In genomic region chr8:111712588-111712987, GRCm38 (mm10) we compare ENCODE assay signal across 9 mouse cellular contexts. TPM values are rescaled to one million over a fixed set of nuclear protein-coding genes. Genes with fewer than 3 reads are reported as not detected.
A peak's percentile ranks its signal among the peaks of the same experiment; 100 is the strongest.
DNase-seq lines count a peak whose midpoint lies in the region; ATAC-seq and TF ChIP-seq lines count a peak whose summit lies in the region.
"Had no signal": no experiment of that assay in that cellular context is flagged by ENCODE, and none has a peak within 500 bp of the region (broad histone marks: within the 10 kb centered on the region; RNA-seq: fewer than 3 reads in every experiment).

No protein-coding gene starts in this region.

- no peak overlapping the region for H3K9ac ChIP-seq in liver, embryonic 12.5 days
- H3K9ac ChIP-seq: hindbrain, embryonic 15.5 days had no signal

- WGBS in liver, embryonic 12.5 days (ENCODE audit: insufficient replicate concordance), result 67% methylated on average over 6 of the region's 6 CpGs
- 63% methylated on average over 6 of the region's 6 CpGs for WGBS in spleen, adult 2 months

- no peak overlapping the region for H3K4me2 ChIP-seq in liver, embryonic 12.5 days
- H3K4me2 ChIP-seq: hindbrain, embryonic 15.5 days had no signal

- peak; percentile 77; the same call in 1 of the 2 replicates for TF ChIP-seq CTCF in spleen, adult 2 months (IDR thresholded peaks at IDR 0.05; ENCODE audit: extremely low read depth, insufficient read depth, insufficient read length, insufficient replicate concordance)

- TF ChIP-seq POLR2A in spleen, adult 2 months (IDR thresholded peaks at IDR 0.05; ENCODE audit: low read depth, low read length), result no peak

- peak; percentile 52 to 61 for DNase-seq in adrenal gland, adult 18-20 months (ENCODE audit: low spot score in 2 of 2)
- no peak for DNase-seq in adrenal gland, postnatal 4 days (ENCODE audit: low spot score in 2 of 2)
- DNase-seq in spleen, adult 18-20 months, result peak; percentile 32 to 69
- DNase-seq in spleen, adult 12 weeks (ENCODE audit: low spot score), result no peak
- peak; percentile 92 to 94 for DNase-seq in cerebellum, postnatal 10 days
- DNase-seq in spleen, adult 2 months (ENCODE audit: low read depth in 1 of 2, low spot score in 2 of 2), result peak; percentile 8 to 51

- H3K4me1 ChIP-seq in liver, embryonic 12.5 days, result peaks cover 16% of the 10 kb centered on the region
- no peaks in the 10 kb centered on the region for H3K4me1 ChIP-seq in spleen, adult 2 months (ENCODE audit: control insufficient read depth, insufficient read depth, insufficient read length)

- no peak overlapping the region for H3K4me3 ChIP-seq in liver, embryonic 12.5 days
- no peak overlapping the region for H3K4me3 ChIP-seq in spleen, adult 2 months (ENCODE audit: extremely low read depth, insufficient read depth, insufficient read length)
- H3K4me3 ChIP-seq: hindbrain, embryonic 15.5 days had no signal

- H3K27ac ChIP-seq in liver, embryonic 12.5 days, result no peak overlapping the region
- no peak overlapping the region for H3K27ac ChIP-seq in spleen, adult 2 months (ENCODE audit: insufficient read depth, low read length)
- H3K27ac ChIP-seq: hindbrain, embryonic 15.5 days had no signal

- H3K27me3 ChIP-seq in liver, embryonic 12.5 days (replicated peaks), result peaks cover 3% of the 10 kb centered on the region; the same call in 1 of the 2 replicates
- H3K27me3 ChIP-seq in spleen, adult 2 months (ENCODE audit: control insufficient read depth, insufficient read depth, low read length), result no peaks in the 10 kb centered on the region
- H3K27me3 ChIP-seq: hindbrain, embryonic 15.5 days had no signal

- ATAC-seq in hematopoietic stem cell, adult 5-6 weeks (replicated peaks in 1 of 2; ENCODE audit: insufficient read depth in 1 of 2, low FRiP score in 2 of 2, low TSS enrichment in 1 of 2, low read depth in 1 of 2, poor library complexity in 2 of 2, severe bottlenecking in 2 of 2), result peak; percentile 59 to 63
- 0 out of 2 replicates have a peak, but pooled peaks have one; percentile 15 for ATAC-seq in liver, embryonic 12.5 days

- H3K9me3 ChIP-seq in liver, embryonic 12.5 days (replicated peaks), result no peaks in the 10 kb centered on the region
- H3K9me3 ChIP-seq: hindbrain, embryonic 15.5 days had no signal

- peaks cover 39% of the 10 kb centered on the region for H3K36me3 ChIP-seq in liver, embryonic 12.5 days
- H3K36me3 ChIP-seq in spleen, adult 2 months (ENCODE audit: control insufficient read depth, insufficient read depth, low read length), result no peaks in the 10 kb centered on the region

RNA-seq across cellular contexts. Expression of gene Ctrb1, which starts 21.8 kb away (rescaled TPM):
- total RNA-seq in adrenal gland, adult 18-20 months (2021), result not detected
- 1,000 to 10,000 TPM in 1 of 2 experiments, 1 to 10 TPM in 1; 1.1 to 5,957 TPM for total RNA-seq in adrenal gland, postnatal 4 days (2021)
- total RNA-seq in hematopoietic stem cell, adult 5-6 weeks (2017), result not detected in 2 replicates
- polyA plus RNA-seq in liver, embryonic 12.5 days (2016; fragmentation: Nextera tagmentation; extraction: Ambion mirVana), result not detected in 2 replicates
- 23,675 and 41,549 TPM in 2 replicates for polyA plus RNA-seq in spleen, adult 2 months (2012; rRNA removed)

RNA-seq across cellular contexts. Expression of gene Bcar1, which starts 31.0 kb away (rescaled TPM):
- 100 to 1,000 TPM in 1 of 2 experiments, 10 to 100 TPM in 1; 83.9 to 120 TPM for total RNA-seq in adrenal gland, adult 18-20 months (2021)
- 10 to 100 TPM; 94.4 to 94.5 TPM for total RNA-seq in adrenal gland, postnatal 4 days (2021)
- total RNA-seq in hematopoietic stem cell, adult 5-6 weeks (2017), result 0.06 TPM in 1 of 2 replicates, not detected in the other
- polyA plus RNA-seq in liver, embryonic 12.5 days (2016; fragmentation: Nextera tagmentation; extraction: Ambion mirVana), result 9.5 and 10.3 TPM in 2 replicates
- 20.4 and 25.1 TPM in 2 replicates for polyA plus RNA-seq in spleen, adult 2 months (2012; rRNA removed)

Comparison
In these comparisons a context has a peak if more than half of its experiments do, and no peak if none do; other contexts are left out.
1. DNase-seq: peak in adrenal gland, adult 18-20 months (2 of 2), spleen, adult 18-20 months (2 of 2), cerebellum, postnatal 10 days (2 of 2) and spleen, adult 2 months (2 of 2); none in adrenal gland, postnatal 4 days (0 of 2) and spleen, adult 12 weeks (single experiment).
2. RNA of gene Bcar1, which starts 31.0 kb away (total RNA-seq): 83.9 to 120 TPM in adrenal gland, adult 18-20 months and 94.4 to 94.5 TPM in adrenal gland, postnatal 4 days; 0.06 TPM in hematopoietic stem cell, adult 5-6 weeks; every median in the first group is over 10 times any median in the second.